ENCODE assay signal across 8 mouse cellular contexts in genomic region chr1:134078061-134078795, GRCm38 (mm10). TPM values are rescaled to one million over a fixed set of nuclear protein-coding genes. Genes with fewer than 3 reads are reported as not detected.
DNase-seq lines count a peak whose midpoint lies in the region; ATAC-seq and TF ChIP-seq lines count a peak whose summit lies in the region.

No protein-coding gene starts in this region.

- peak overlapping the region; percentile 30 for H3K27ac ChIP-seq in cortical plate, adult 2 months (ENCODE audit: insufficient read depth, low read length)
- peak overlapping the region; percentile 79 for H3K27ac ChIP-seq in hindbrain, embryonic 12.5 days
- H3K27ac ChIP-seq in liver, embryonic 11.5 days (ENCODE audit: low read depth, low read length): peak overlapping the region; percentile 80

- peak overlapping the region; percentile 67 for H3K4me2 ChIP-seq in hindbrain, embryonic 12.5 days (replicated peaks)
- peak overlapping the region; percentile 88 for H3K4me2 ChIP-seq in liver, embryonic 11.5 days
- H3K4me2 ChIP-seq in myocyte (ENCODE audit: low read depth): peak overlapping the region; percentile 96

- H3K9ac ChIP-seq in hindbrain, embryonic 12.5 days: peak overlapping the region; percentile 74
- H3K9ac ChIP-seq in liver, embryonic 11.5 days (ENCODE audit: low read depth, low read length): peak overlapping the region; percentile 83

- H3K4me3 ChIP-seq in cortical plate, adult 2 months (ENCODE audit: insufficient read depth, low read length): peak overlapping the region; percentile 77
- H3K4me3 ChIP-seq in hindbrain, embryonic 12.5 days: peak overlapping the region; percentile 71
- peak overlapping the region; percentile 79 for H3K4me3 ChIP-seq in liver, embryonic 11.5 days (ENCODE audit: low read depth, low read length)
- peak overlapping the region; percentile 96 for H3K4me3 ChIP-seq in myocyte

- H3K36me3 ChIP-seq in hindbrain, embryonic 12.5 days: peaks cover 13% of the 10 kb centered on the region
- peaks cover 6% of the 10 kb centered on the region; the same call in 1 of the 2 replicates for H3K36me3 ChIP-seq in liver, embryonic 11.5 days (ENCODE audit: control insufficient read depth, insufficient read depth, low read length)
- H3K36me3 ChIP-seq in myocyte (ENCODE audit: control insufficient read depth, insufficient read depth): peaks cover 13% of the 10 kb centered on the region

- peak; percentile 72 for DNase-seq in cerebellum, adult 11-12 months
- no peak for DNase-seq in cerebellum, postnatal 4 days (ENCODE audit: low spot score in 2 of 2)
- peak; percentile 69 for DNase-seq in CD4-positive, CD25-positive, alpha-beta regulatory T cell, adult 2 months (ENCODE audit: low read depth, low spot score)
- peak; percentile 49 for DNase-seq in liver, embryonic 11.5 days (ENCODE audit: low spot score)
- no peak for DNase-seq in ovary, postnatal 36 days (ENCODE audit: low spot score)

- 9% methylated on average over 19 of the region's 19 CpGs for WGBS in hindbrain, embryonic 12.5 days
- 7% methylated on average over 19 of the region's 19 CpGs for WGBS in liver, embryonic 11.5 days

- H3K79me2 ChIP-seq in myocyte (ENCODE audit: control insufficient read depth, insufficient read depth): peaks cover 28% of the 10 kb centered on the region

- H3ac ChIP-seq in myocyte (ENCODE audit: control insufficient read depth, insufficient read length): peak overlapping the region; percentile 17

- TF ChIP-seq POLR2A in cortical plate, adult 2 months (IDR thresholded peaks at IDR 0.05; ENCODE audit: extremely low read depth, insufficient read depth, low read length): no peak
- peak; percentile 43 for TF ChIP-seq POLR2A in myocyte (IDR thresholded peaks at IDR 0.05; ENCODE audit: insufficient read length, low read depth)

- peaks cover 11% of the 10 kb centered on the region for H3K4me1 ChIP-seq in cortical plate, adult 2 months (ENCODE audit: control insufficient read depth, insufficient read depth, low read length)
- peaks cover 60% of the 10 kb centered on the region for H3K4me1 ChIP-seq in hindbrain, embryonic 12.5 days
- peaks cover 55% of the 10 kb centered on the region for H3K4me1 ChIP-seq in liver, embryonic 11.5 days (replicated peaks; ENCODE audit: control insufficient read depth, insufficient read depth, low read length)

- ATAC-seq in hindbrain, embryonic 12.5 days (ENCODE audit: low FRiP score): peak; percentile 33
- peak; percentile 71 for ATAC-seq in liver, embryonic 11.5 days (replicated peaks; ENCODE audit: low FRiP score)

- no peaks in the 10 kb centered on the region for H3K27me3 ChIP-seq in hindbrain, embryonic 12.5 days
- no peaks in the 10 kb centered on the region; the same call in 1 of the 2 replicates for H3K27me3 ChIP-seq in liver, embryonic 11.5 days (replicated peaks; ENCODE audit: control insufficient read depth, insufficient read depth, low read length)
- H3K27me3 ChIP-seq in myocyte (ENCODE audit: control insufficient read depth, insufficient read depth, insufficient read length): no peaks in the 10 kb centered on the region

- no peak for TF ChIP-seq CTCF in cortical plate, adult 2 months (IDR thresholded peaks at IDR 0.05; ENCODE audit: extremely low read depth, insufficient read depth, low read length)

- no peaks in the 10 kb centered on the region for H3K9me3 ChIP-seq in hindbrain, embryonic 12.5 days (replicated peaks)
- no peaks in the 10 kb centered on the region for H3K9me3 ChIP-seq in liver, embryonic 11.5 days (ENCODE audit: control insufficient read depth, low read length)

TF ChIP-seq in myocyte, 11 proteins besides CTCF, POLR2A, EP300 and RAD21:
- TF ChIP-seq MYOD1 (IDR thresholded peaks at IDR 0.05; ENCODE audit: control insufficient read depth in 1 of 3, insufficient read length in 2 of 3, low read depth in 2 of 3) (peak in 2 of 3 experiments; percentile 53 to 90), MYOG (IDR thresholded peaks at IDR 0.05; ENCODE audit: control insufficient read depth in 1 of 3, insufficient read depth in 1 of 3, insufficient read length in 2 of 3, low read depth in 2 of 3) (peak in 2 of 3 experiments; percentile 77 to 85), E2F4 (IDR thresholded peaks at IDR 0.05; ENCODE audit: insufficient read depth) (no peak), POLR2AphosphoS2 (IDR thresholded peaks at IDR 0.05; ENCODE audit: insufficient read length, low read depth) (peak; percentile 31)

RNA-seq across cellular contexts. Expression of gene Btg2, which starts 0.7 kb away (rescaled TPM):
- 16.0 and 19.8 TPM in 2 replicates for polyA plus RNA-seq in cortical plate, adult 2 months (2012; rRNA removed)
- polyA plus RNA-seq in hindbrain, embryonic 12.5 days (2016; fragmentation: Nextera tagmentation; extraction: Ambion mirVana): 90.4 and 105 TPM in 2 replicates
- 38.6 and 39.9 TPM in 2 replicates for polyA plus RNA-seq in liver, embryonic 11.5 days (2014; fragmentation: Nextera tagmentation; extraction: Ambion mirVana)
- 13.8 TPM for polyA plus RNA-seq in myocyte (2012; fragmentation: generic; extraction: Trizol)

RNA-seq across cellular contexts. Expression of gene Chit1, which starts 32.8 kb away (rescaled TPM):
- polyA plus RNA-seq in cortical plate, adult 2 months (2012; rRNA removed): 0.13 and 0.19 TPM in 2 replicates
- polyA plus RNA-seq in hindbrain, embryonic 12.5 days (2016; fragmentation: Nextera tagmentation; extraction: Ambion mirVana): 0.13 TPM in 1 of 2 replicates, not detected in the other
- polyA plus RNA-seq in liver, embryonic 11.5 days (2014; fragmentation: Nextera tagmentation; extraction: Ambion mirVana): not detected in 2 replicates
- 0.08 TPM for polyA plus RNA-seq in myocyte (2012; fragmentation: generic; extraction: Trizol)

RNA-seq across cellular contexts. Expression of gene Fmod, which starts 41.2 kb away (rescaled TPM):
- 11.4 and 13.7 TPM in 2 replicates for polyA plus RNA-seq in cortical plate, adult 2 months (2012; rRNA removed)
- polyA plus RNA-seq in hindbrain, embryonic 12.5 days (2016; fragmentation: Nextera tagmentation; extraction: Ambion mirVana): 12.7 and 19.8 TPM in 2 replicates
- 2.7 and 3.9 TPM in 2 replicates for polyA plus RNA-seq in liver, embryonic 11.5 days (2014; fragmentation: Nextera tagmentation; extraction: Ambion mirVana)
- polyA plus RNA-seq in myocyte (2012; fragmentation: generic; extraction: Trizol): 0.23 TPM

Comparison
In these comparisons a context has a peak if more than half of its experiments do, and no peak if none do; other contexts are left out.
1. DNase-seq: peak in cerebellum, adult 11-12 months (single experiment), CD4-positive, CD25-positive, alpha-beta regulatory T cell, adult 2 months (single experiment) and liver, embryonic 11.5 days (single experiment); none in cerebellum, postnatal 4 days (0 of 2) and ovary, postnatal 36 days (single experiment).
2. H3K27ac ChIP-seq: peak in every context shown above with its lines; median percentile 80 in liver, embryonic 11.5 days; 79 in hindbrain, embryonic 12.5 days; 30 in cortical plate, adult 2 months.
3. Peak in every context shown above with its lines, with median percentiles within 50 percentile points of each other: H3K4me3 ChIP-seq and H3K4me2 ChIP-seq.